Mouse (Mus musculus): Measurements from ENCODE around the gene Arhgap23. TPM values are rescaled to one million over a fixed set of nuclear protein-coding genes. Genes with fewer than 3 reads are reported as not detected.

The Arhgap23 gene
- polyA plus RNA-seq, 1 experiment from 2014 or later, result 12.5 TPM

GRCm38 (mm10) chr11:97393658-97394057 is 21.7 kb upstream of the Arhgap23 start:
- Histone ChIP-seq H3K9me3 (replicated peaks) (no peaks in the 10 kb centered on the region), H3K4me1 (replicated peaks) (peaks cover 38% of the 10 kb centered on the region), H3K36me3 (peaks cover 74% of the 10 kb centered on the region), H3K4me3 (no peak overlapping the region), H3K4me2 (no peak overlapping the region), H3K27ac (ENCODE audit: poor library complexity, severe bottlenecking) (no peak overlapping the region), H3K9ac (no peak overlapping the region), H3K27me3 (replicated peaks) (no peaks in the 10 kb centered on the region)
- ATAC-seq (ENCODE audit: insufficient number of reproducible peaks, low FRiP score), result no peak
- WGBS, result 59% methylated on average over 11 of the region's 11 CpGs

DNA sequence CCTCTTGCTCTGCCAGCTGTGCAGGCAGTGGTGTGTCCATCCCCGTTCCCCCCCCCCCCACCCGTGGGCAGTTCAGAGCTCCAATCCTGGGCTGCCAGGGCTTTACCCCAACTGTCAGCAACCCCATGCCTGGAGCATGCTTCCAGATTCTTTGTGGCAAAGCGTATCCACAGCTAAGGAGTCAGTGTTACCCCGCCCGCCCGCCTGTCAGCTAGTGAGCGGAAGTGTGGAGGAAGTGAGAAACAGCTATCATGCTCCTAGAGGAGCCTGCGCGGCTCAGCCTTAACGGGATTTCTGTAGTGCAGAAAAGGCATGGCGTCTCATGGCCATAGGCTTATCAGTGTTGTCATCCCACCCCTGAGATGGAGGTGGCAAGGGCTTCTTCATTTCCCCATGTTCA is 21.2 kb upstream of the Arhgap23 start:
- Histone ChIP-seq H3K27me3 (replicated peaks) (no peaks in the 10 kb centered on the region), H3K4me2 (no peak overlapping the region), H3K9me3 (replicated peaks) (no peaks in the 10 kb centered on the region), H3K9ac (no peak overlapping the region), H3K4me1 (replicated peaks) (peaks cover 38% of the 10 kb centered on the region), H3K27ac (ENCODE audit: poor library complexity, severe bottlenecking) (no peak overlapping the region), H3K4me3 (no peak overlapping the region), H3K36me3 (peaks cover 73% of the 10 kb centered on the region)
- ATAC-seq (ENCODE audit: insufficient number of reproducible peaks, low FRiP score), result no peak
- WGBS, result 53% methylated on average over 11 of the region's 11 CpGs

DNA sequence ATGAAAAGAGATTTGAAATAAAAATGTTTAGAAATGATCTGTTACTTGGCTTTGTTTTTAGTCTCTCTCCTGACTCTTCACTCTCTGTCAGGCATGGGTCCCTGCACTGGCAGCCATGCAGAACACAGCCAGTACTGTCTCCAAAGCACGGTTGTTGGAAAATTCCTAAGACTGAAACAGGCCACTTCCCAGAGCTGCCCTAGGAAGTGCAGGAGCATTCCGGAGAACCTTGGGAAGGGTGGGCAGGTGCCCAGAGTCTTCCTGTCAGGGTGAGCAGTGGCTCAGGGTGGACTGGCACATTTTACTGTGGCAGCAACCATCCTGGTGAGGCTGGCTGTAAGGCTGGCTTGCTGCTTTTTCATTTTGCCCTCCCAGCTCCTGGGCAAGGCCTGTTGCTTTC is 16.8 kb upstream of the Arhgap23 start:
- Histone ChIP-seq H3K4me2 (no peak overlapping the region), H3K36me3 (peaks cover 36% of the 10 kb centered on the region), H3K4me1 (replicated peaks) (peaks cover 28% of the 10 kb centered on the region), H3K4me3 (no peak overlapping the region), H3K27ac (ENCODE audit: poor library complexity, severe bottlenecking) (no peak overlapping the region), H3K9ac (no peak overlapping the region), H3K9me3 (replicated peaks) (no peaks in the 10 kb centered on the region), H3K27me3 (replicated peaks) (0 out of 2 replicates have a peak, but pooled peaks cover 5% of the 10 kb centered on the region)
- ATAC-seq (ENCODE audit: insufficient number of reproducible peaks, low FRiP score), result no peak
- 64% methylated on average over 2 of the region's 2 CpGs for WGBS

DNA sequence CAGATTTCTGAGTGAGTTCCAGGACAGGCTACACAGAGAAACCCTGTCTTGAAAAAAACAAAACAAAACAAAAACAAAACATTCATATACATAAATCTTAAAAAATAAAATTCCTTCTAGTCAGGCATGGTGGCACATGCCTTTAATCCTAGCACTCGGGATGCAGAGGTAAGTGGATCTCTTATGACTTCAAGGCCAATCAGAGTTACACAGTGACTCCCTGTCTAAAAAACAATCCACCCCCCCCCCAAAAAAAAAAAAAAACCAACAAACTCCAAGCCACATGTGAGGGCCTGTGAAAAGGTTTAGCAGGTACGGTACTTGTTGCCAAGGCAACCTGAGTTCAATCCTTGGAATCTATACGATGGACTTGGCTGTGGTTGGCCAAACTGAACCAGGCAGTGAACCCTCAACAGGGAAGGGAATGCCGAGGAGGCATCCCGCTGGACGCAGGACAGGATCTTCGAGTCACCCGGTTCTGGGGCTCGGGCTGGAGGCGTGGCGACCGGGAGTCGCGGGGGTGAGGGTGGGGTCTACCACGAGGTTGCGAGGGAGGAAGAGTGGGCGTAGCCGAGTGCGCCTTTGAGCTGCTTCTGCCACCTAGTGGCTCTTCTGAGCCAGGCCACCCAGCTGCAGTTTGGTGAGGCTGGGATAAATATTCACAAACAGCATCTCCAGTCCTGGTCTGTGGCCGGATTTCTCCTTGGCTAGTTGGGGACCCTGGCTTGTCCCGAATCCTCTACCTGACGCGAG is 15.2 kb upstream of the Arhgap23 start:
- 4% methylated on average over 23 of the region's 23 CpGs for WGBS
- no peaks in the 10 kb centered on the region for H3K9me3 ChIP-seq (replicated peaks)
- peak overlapping the region; percentile 33; the same call in 1 of the 2 replicates for H3K4me3 ChIP-seq
- H3K4me1 ChIP-seq (replicated peaks), result peaks cover 35% of the 10 kb centered on the region
- 0 out of 2 replicates have a peak, but pooled peaks cover 5% of the 10 kb centered on the region for H3K27me3 ChIP-seq (replicated peaks)
- no peak overlapping the region for H3K27ac ChIP-seq (ENCODE audit: poor library complexity, severe bottlenecking)
- ATAC-seq (ENCODE audit: insufficient number of reproducible peaks, low FRiP score), result peak; percentile 64; the same call in 1 of the 2 replicates
- H3K4me2 ChIP-seq, result peak overlapping the region; percentile 72
- peaks cover 21% of the 10 kb centered on the region for H3K36me3 ChIP-seq
- H3K9ac ChIP-seq, result no peak overlapping the region

- Histone ChIP-seq H3K27me3 (replicated peaks) (0 out of 2 replicates have a peak, but pooled peaks cover 8% of the 10 kb centered on the region), H3K36me3 (peaks cover 12% of the 10 kb centered on the region), H3K4me1 (replicated peaks) (peaks cover 44% of the 10 kb centered on the region), H3K27ac (ENCODE audit: poor library complexity, severe bottlenecking) (no peak overlapping the region), H3K4me3 (no peak overlapping the region), H3K9me3 (replicated peaks) (no peaks in the 10 kb centered on the region), H3K9ac (no peak overlapping the region), H3K4me2 (peak overlapping the region; percentile 72)
- peak; percentile 22; the same call in 1 of the 2 replicates for ATAC-seq (ENCODE audit: insufficient number of reproducible peaks, low FRiP score)
- 20% methylated on average over 6 of the region's 6 CpGs for WGBS
Measured at GRCm38 (mm10) chr11:97401082-97401481, 14.3 kb upstream of the Arhgap23 start.

GRCm38 (mm10) chr11:97401686-97402435 is 13.5 kb upstream of the Arhgap23 start:
- Histone ChIP-seq H3K36me3 (peaks cover 5% of the 10 kb centered on the region; the same call in 1 of the 2 replicates), H3K4me1 (replicated peaks) (peaks cover 52% of the 10 kb centered on the region), H3K4me2 (no peak overlapping the region), H3K9me3 (replicated peaks) (no peaks in the 10 kb centered on the region), H3K27me3 (replicated peaks) (0 out of 2 replicates have a peak, but pooled peaks cover 8% of the 10 kb centered on the region), H3K9ac (no peak overlapping the region), H3K4me3 (no peak overlapping the region), H3K27ac (ENCODE audit: poor library complexity, severe bottlenecking) (no peak overlapping the region)
- WGBS, result 70% methylated on average over 3 of the region's 3 CpGs
- no peak for ATAC-seq (ENCODE audit: insufficient number of reproducible peaks, low FRiP score)

DNA sequence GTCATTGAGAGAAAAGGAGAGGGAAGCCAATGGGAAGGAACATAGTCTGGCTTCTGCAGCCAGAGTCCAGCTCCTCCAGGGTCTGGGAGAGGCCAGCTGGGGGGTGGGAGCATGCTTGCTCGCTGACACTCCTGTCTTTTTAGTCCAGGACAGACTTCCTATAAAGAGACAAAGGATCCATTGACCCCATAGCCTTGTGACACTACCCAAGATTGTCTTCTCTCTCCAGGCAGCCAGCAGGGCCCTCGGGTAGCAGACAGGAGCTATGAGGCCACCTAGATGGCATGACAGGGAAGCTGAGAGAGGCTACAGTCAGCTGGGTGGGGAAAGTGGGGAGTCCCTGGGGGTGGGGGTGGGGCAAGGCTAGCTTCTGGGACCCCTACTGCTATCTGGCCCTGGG is 12.6 kb upstream of the Arhgap23 start:
- Histone ChIP-seq H3K4me3 (no peak overlapping the region), H3K27me3 (replicated peaks) (0 out of 2 replicates have a peak, but pooled peaks cover 8% of the 10 kb centered on the region), H3K9me3 (replicated peaks) (no peaks in the 10 kb centered on the region), H3K4me2 (no peak overlapping the region), H3K4me1 (replicated peaks) (peaks cover 61% of the 10 kb centered on the region), H3K27ac (ENCODE audit: poor library complexity, severe bottlenecking) (no peak overlapping the region), H3K9ac (no peak overlapping the region), H3K36me3 (peaks cover 5% of the 10 kb centered on the region; the same call in 1 of the 2 replicates)
- ATAC-seq (ENCODE audit: insufficient number of reproducible peaks, low FRiP score), result no peak
- 29% methylated on average over 2 of the region's 2 CpGs for WGBS

GRCm38 (mm10) chr11:97403614-97404183 is 11.6 kb upstream of the Arhgap23 start:
- WGBS, result 46% methylated on average over 8 of the region's 8 CpGs
- Histone ChIP-seq H3K36me3 (peaks cover 3% of the 10 kb centered on the region; the same call in 1 of the 2 replicates), H3K4me2 (peak overlapping the region; percentile 99), H3K27me3 (replicated peaks) (0 out of 2 replicates have a peak, but pooled peaks cover 8% of the 10 kb centered on the region), H3K4me3 (peak overlapping the region; percentile 61), H3K27ac (ENCODE audit: poor library complexity, severe bottlenecking) (no peak overlapping the region), H3K9me3 (replicated peaks) (no peaks in the 10 kb centered on the region), H3K9ac (peak overlapping the region; percentile 66; the same call in 1 of the 2 replicates), H3K4me1 (replicated peaks) (peaks cover 65% of the 10 kb centered on the region)
- no peak for ATAC-seq (ENCODE audit: insufficient number of reproducible peaks, low FRiP score)

GRCm38 (mm10) chr11:97404184-97404760 is 11.1 kb upstream of the Arhgap23 start:
- peaks cover 65% of the 10 kb centered on the region for H3K4me1 ChIP-seq (replicated peaks)
- peak overlapping the region; percentile 66 for H3K9ac ChIP-seq
- peak; percentile 30 for ATAC-seq (ENCODE audit: insufficient number of reproducible peaks, low FRiP score)
- 0 out of 2 replicates have a peak, but pooled peaks cover 8% of the 10 kb centered on the region for H3K27me3 ChIP-seq (replicated peaks)
- H3K27ac ChIP-seq (ENCODE audit: poor library complexity, severe bottlenecking), result no peak overlapping the region
- under 1% methylated on average over 47 of the region's 61 CpGs for WGBS
- no peaks in the 10 kb centered on the region for H3K9me3 ChIP-seq (replicated peaks)
- H3K36me3 ChIP-seq, result no peaks in the 10 kb centered on the region
- H3K4me2 ChIP-seq, result peak overlapping the region; percentile 99
- H3K4me3 ChIP-seq, result peak overlapping the region; percentile 61

GRCm38 (mm10) chr11:97404761-97405190 is 10.6 kb upstream of the Arhgap23 start:
- WGBS, result 0% methylated on average over 11 of the region's 11 CpGs
- Histone ChIP-seq H3K9me3 (replicated peaks) (no peaks in the 10 kb centered on the region), H3K36me3 (no peaks in the 10 kb centered on the region), H3K4me2 (peak overlapping the region; percentile 99), H3K27me3 (replicated peaks) (0 out of 2 replicates have a peak, but pooled peaks cover 8% of the 10 kb centered on the region), H3K27ac (ENCODE audit: poor library complexity, severe bottlenecking) (no peak overlapping the region), H3K4me3 (peak overlapping the region; percentile 61), H3K9ac (peak overlapping the region; percentile 66), H3K4me1 (replicated peaks) (peaks cover 65% of the 10 kb centered on the region)
- no peak for ATAC-seq (ENCODE audit: insufficient number of reproducible peaks, low FRiP score)
